Mouse (Mus musculus) kidney, embryonic 15.5 days (tissue): Measurements from ENCODE around the gene Bhmt. TPM values are rescaled to one million over a fixed set of nuclear protein-coding genes. Genes with fewer than 3 reads are reported as not detected.

ENCODE experiments used
- ATAC-seq: fragments of 200-750 bp; cut with Nextera tagmentation; replicated peaks from 2 replicates; pipeline ENCODE4 v1.8.0; 2017; ENCODE audit warnings: moderate TSS enrichment; ENCODE audit not compliant: low FRiP score
- H3K27ac ChIP-seq: fragments of 300-500 bp; sonication (generic); 2 replicates; pipeline ENCODE4 v1.5.1; 2015; ENCODE audit warnings: mild to moderate bottlenecking, inconsistent platforms
- H3K27me3 ChIP-seq: fragments of 300-500 bp; sonication (generic); 2 replicates; pipeline ENCODE4 v1.6.1; 2015; ENCODE audit warnings: inconsistent platforms
- H3K36me3 ChIP-seq: fragments of 300-500 bp; sonication (generic); 2 replicates; pipeline ENCODE4 v1.6.1; 2015; ENCODE audit warnings: inconsistent platforms
- H3K4me1 ChIP-seq: fragments of 300-500 bp; sonication (generic); 2 replicates; pipeline ENCODE4 v1.6.1; 2015; ENCODE audit warnings: inconsistent platforms
- H3K4me2 ChIP-seq: fragments of 300-500 bp; sonication (generic); 2 replicates; pipeline ENCODE4 v1.6.1; 2015; ENCODE audit warnings: moderate library complexity, mild to moderate bottlenecking, inconsistent platforms
- H3K4me3 ChIP-seq: fragments of 300-500 bp; sonication (generic); replicated peaks from 2 replicates; pipeline ENCODE4 v1.5.1; 2015; ENCODE audit warnings: mild to moderate bottlenecking, inconsistent platforms
- H3K9ac ChIP-seq: fragments of 300-500 bp; sonication (generic); 2 replicates; pipeline ENCODE4 v1.6.1; 2015; ENCODE audit warnings: mild to moderate bottlenecking, inconsistent platforms
- H3K9me3 ChIP-seq: fragments of 300-500 bp; sonication (generic); replicated peaks from 2 replicates; pipeline ENCODE4 v1.6.1; 2016; ENCODE audit warnings: inconsistent platforms
- WGBS: fragments of 180-500 bp; shearing (Covaris S2); methylation state at CpG from one replicate; pipeline ENCODE4 v1.1.7; 2015; ENCODE audit warnings: mixed read lengths; 5-methylcytosine and 5-hydroxymethylcytosine counted together
- polyA plus RNA-seq: library from polyadenylated mRNA; unstranded; fragments of >200 nt; fragmentation: Nextera tagmentation; extraction: Ambion mirVana; gene quantifications from 2 replicates; pipeline ENCODE4 v1.2.1, GENCODE M21; 2015

The Bhmt gene
- polyA plus RNA-seq, 1 experiment from 2014 or later, result 0.86 TPM

DNA sequence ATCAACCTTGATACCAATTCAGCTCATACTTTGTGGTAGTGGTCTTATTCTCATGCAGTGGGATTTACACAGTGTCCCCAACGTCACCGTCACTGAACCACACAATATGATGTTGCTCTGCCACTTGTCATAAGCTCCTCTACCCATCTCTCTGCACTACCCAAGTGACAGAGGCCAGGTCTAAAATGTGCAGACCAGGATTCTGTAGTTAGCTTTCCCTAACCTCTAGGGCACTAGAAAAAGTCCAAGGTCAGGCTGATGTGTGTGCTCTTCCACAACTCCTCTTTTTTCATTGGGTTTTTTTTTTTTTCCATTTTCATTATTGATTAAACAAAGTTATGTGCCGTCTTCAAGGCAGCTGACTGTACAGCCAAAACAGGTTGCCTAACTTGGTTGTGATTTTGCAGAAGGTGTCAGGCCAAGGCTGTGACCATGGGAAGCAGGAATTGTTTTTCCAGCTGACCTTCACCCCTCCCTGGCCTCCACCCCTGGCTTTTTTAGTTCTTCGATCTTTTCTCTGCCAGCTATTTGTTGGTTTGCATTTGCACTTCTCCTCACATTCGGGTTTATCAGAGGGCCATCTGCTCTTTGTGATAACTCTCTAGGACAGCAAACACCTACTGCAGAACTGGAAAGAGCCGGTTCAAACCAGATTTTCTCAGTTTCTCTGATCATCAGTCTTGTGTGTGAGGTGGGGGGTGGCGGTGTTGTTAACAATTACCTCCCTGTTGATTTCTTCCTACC, 10.8 kb upstream of the Bhmt start:
- no peak for ATAC-seq
- no peaks in the 10 kb centered on the region for H3K4me1 ChIP-seq
- no peak overlapping the region for H3K4me3 ChIP-seq
- no peaks in the 10 kb centered on the region for H3K27me3 ChIP-seq
- no peak overlapping the region for H3K4me2 ChIP-seq
- H3K27ac ChIP-seq, result no peak overlapping the region
- 78% methylated on average over 7 of the region's 7 CpGs for WGBS
- H3K9ac ChIP-seq, result no peak overlapping the region
- no peaks in the 10 kb centered on the region for H3K9me3 ChIP-seq
- no peaks in the 10 kb centered on the region for H3K36me3 ChIP-seq

DNA sequence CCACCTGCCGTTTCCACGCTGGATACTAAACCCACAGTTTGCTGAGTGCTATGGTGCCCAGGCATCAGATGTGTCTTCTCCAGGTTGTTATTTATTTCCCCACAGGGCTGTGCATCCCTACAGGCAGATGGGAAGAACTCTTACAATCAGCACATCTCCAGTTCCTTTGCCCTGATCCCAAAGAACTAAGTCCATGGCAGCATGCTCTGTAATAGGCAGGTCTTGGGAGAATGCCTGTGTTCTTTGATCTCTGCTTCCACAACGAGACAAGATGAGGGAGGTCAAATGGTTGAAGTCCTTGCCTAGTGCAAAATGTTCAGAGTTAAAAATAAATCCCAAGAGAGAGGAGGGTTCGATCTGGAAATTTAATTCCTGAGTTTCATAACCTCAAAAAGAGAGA, 1.9 kb upstream of the Bhmt start:
- H3K4me1 ChIP-seq, result no peaks in the 10 kb centered on the region
- no peak for ATAC-seq
- no peak overlapping the region for H3K4me3 ChIP-seq
- no peaks in the 10 kb centered on the region for H3K36me3 ChIP-seq
- WGBS, result 59% methylated on average over 4 of the region's 4 CpGs
- no peak overlapping the region for H3K4me2 ChIP-seq
- H3K9me3 ChIP-seq, result no peaks in the 10 kb centered on the region
- H3K9ac ChIP-seq, result no peak overlapping the region
- H3K27me3 ChIP-seq, result no peaks in the 10 kb centered on the region
- H3K27ac ChIP-seq, result no peak overlapping the region

DNA sequence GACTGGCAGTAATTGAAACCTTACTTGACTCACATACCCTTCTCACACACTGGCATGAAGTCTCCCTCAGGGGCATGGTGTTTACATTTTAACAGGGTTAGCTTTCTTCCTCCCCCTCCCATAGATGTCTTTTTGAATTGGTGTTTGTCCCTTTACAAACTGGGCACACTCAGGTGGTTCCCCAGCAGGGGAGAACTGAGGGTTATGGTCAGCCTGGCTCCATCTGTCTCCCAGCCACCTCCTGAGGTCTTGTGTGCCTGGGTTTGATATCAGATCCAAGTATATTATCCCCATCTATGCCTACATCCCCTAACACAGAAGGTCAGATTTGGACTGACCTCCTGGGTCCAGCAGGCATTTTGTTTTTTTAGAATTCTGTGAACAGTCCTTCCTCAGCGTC, 1.2 kb downstream of the Bhmt start:
- H3K27ac ChIP-seq, result no peak overlapping the region
- no peaks in the 10 kb centered on the region for H3K4me1 ChIP-seq
- H3K4me3 ChIP-seq, result no peak overlapping the region
- no peaks in the 10 kb centered on the region for H3K36me3 ChIP-seq
- no peak for ATAC-seq
- no peaks in the 10 kb centered on the region for H3K27me3 ChIP-seq
- 79% methylated on average over 1 of the region's 1 CpGs for WGBS
- no peaks in the 10 kb centered on the region for H3K9me3 ChIP-seq
- no peak overlapping the region for H3K9ac ChIP-seq
- no peak overlapping the region for H3K4me2 ChIP-seq

DNA sequence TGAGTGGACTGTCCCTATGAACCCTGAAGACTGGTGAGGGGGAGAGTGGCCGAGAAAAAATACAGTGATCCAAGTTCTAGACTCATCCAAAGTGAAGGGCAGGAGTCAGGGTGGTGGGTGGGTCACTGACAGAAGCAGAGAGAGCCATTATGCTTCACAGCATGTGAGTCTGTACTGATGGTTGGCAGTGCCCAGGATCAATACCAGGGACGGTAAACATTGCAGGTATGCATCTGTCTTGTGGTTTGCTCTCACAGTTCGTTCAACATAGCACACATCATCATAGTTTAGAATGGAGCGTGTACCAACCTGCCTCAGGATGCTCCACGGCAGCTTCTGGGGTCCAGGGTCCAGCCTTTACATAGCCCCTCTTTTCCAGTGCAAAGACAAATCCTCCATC, 4.8 kb downstream of the Bhmt start:
- WGBS, result 87% methylated on average over 5 of the region's 5 CpGs
- Histone ChIP-seq H3K9ac (no peak overlapping the region), H3K27ac (no peak overlapping the region), H3K9me3 (no peaks in the 10 kb centered on the region), H3K36me3 (no peaks in the 10 kb centered on the region), H3K4me3 (no peak overlapping the region), H3K4me2 (no peak overlapping the region), H3K4me1 (0 out of 2 replicates have a peak, but pooled peaks cover 4% of the 10 kb centered on the region), H3K27me3 (no peaks in the 10 kb centered on the region)
- no peak for ATAC-seq

DNA sequence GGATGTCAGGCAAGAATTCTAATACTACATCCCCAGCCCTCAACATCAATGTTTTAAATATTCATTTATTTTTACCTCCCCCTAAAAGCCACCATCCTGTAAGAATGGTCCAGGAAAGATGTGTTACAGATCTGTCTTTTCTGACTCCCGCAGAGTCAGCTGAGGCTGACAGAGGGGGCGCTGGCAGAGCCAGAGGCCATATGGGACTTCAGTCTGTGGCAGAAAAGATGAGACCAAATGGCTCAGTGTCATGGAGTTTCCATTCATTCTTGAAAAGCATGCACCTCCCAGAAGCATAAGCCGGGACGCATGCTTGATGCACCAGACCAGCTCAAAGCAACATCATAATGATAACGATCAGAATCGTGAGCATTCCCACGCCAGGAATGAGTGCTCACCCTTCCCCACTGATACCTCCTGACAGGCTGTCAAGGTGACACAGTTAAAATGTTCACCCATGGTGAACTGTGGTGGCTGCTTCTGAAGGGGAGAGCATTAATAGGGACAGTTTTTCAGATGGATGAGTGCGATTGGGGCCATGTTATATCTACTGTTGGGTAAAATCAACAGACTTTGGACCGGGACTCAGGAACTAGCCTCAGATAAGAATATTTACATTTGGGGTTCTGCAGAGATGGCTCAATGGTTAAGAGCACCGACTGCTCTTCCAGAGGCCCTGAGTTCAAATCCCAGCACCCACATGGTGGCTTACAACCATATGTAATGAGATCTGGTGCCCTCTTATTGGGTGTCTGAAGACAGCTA, 6.6 kb downstream of the Bhmt start:
- 74% methylated on average over 10 of the region's 10 CpGs for WGBS
- Histone ChIP-seq H3K9ac (no peak overlapping the region), H3K27me3 (no peaks in the 10 kb centered on the region), H3K4me1 (0 out of 2 replicates have a peak, but pooled peaks cover 4% of the 10 kb centered on the region), H3K9me3 (no peaks in the 10 kb centered on the region), H3K36me3 (no peaks in the 10 kb centered on the region), H3K27ac (no peak overlapping the region), H3K4me3 (no peak overlapping the region), H3K4me2 (no peak overlapping the region)
- no peak for ATAC-seq

DNA sequence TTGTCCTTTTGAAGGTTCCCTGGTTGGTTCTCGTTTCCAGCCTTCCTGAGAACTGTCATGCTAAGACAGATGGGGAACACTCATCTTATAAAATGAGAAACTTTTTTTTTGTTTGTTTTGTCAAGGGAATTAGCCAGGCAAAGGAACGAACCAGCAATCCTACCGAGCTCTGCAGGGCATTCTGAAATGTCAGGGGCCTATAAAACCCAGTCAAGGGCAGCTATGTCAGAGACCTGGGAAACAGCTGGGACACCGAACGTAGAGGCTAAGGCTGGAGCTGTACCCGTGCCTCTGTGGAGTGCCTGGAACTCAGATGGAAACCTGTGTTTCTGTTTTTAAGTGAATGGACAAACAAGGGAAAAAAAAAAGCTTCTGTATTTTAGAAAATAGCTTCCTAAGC, 8.9 kb downstream of the Bhmt start:
- H3K27ac ChIP-seq, result peak overlapping the region; percentile 30; the same call in 1 of the 2 replicates
- ATAC-seq, result no peak
- H3K4me1 ChIP-seq, result 0 out of 2 replicates have a peak, but pooled peaks cover 4% of the 10 kb centered on the region
- H3K27me3 ChIP-seq, result no peaks in the 10 kb centered on the region
- no peaks in the 10 kb centered on the region for H3K36me3 ChIP-seq
- WGBS, result 7% methylated on average over 6 of the region's 6 CpGs
- H3K9me3 ChIP-seq, result no peaks in the 10 kb centered on the region
- no peak overlapping the region for H3K9ac ChIP-seq
- H3K4me3 ChIP-seq, result no peak overlapping the region
- H3K4me2 ChIP-seq, result no peak overlapping the region

DNA sequence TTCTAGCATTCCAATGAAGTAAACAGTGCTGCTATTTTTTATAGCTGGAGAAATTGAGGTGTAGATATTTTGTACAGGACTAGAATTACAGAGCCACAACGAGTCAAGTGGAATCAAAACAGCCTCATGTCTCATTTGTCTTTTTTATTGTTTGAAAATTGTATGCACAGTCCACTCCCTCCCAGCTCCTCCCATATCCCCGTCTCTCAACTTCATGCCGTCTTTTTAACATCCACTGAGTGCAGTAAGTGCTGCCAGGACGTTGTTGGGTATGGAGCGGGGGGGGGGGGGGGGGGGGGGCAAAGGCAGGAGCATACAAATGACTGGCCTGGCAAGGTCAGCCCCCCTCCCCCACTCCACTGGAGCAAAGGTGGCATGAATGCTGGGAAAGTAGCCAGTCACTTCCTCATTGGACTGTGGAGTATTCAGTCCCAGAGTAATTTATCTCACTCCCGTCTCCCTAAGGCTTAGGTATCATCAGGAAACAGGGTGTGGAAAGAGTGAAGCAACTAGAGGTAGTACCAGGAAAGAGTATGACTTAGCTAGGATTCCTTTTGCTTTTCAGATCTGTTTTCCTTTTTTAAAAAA, 23.3 kb downstream of the Bhmt start:
- WGBS, result 10% methylated on average over 5 of the region's 6 CpGs
- H3K9me3 ChIP-seq, result no peaks in the 10 kb centered on the region
- no peak overlapping the region for H3K4me3 ChIP-seq
- H3K27me3 ChIP-seq, result no peaks in the 10 kb centered on the region
- 0 out of 2 replicates have a peak, but pooled peaks cover 3% of the 10 kb centered on the region for H3K4me1 ChIP-seq
- peak overlapping the region; percentile 17; the same call in 1 of the 2 replicates for H3K4me2 ChIP-seq
- no peak overlapping the region for H3K27ac ChIP-seq
- H3K9ac ChIP-seq, result no peak overlapping the region
- no peaks in the 10 kb centered on the region for H3K36me3 ChIP-seq
- 0 out of 2 replicates have a peak, but pooled peaks have one; percentile 47 for ATAC-seq

DNA sequence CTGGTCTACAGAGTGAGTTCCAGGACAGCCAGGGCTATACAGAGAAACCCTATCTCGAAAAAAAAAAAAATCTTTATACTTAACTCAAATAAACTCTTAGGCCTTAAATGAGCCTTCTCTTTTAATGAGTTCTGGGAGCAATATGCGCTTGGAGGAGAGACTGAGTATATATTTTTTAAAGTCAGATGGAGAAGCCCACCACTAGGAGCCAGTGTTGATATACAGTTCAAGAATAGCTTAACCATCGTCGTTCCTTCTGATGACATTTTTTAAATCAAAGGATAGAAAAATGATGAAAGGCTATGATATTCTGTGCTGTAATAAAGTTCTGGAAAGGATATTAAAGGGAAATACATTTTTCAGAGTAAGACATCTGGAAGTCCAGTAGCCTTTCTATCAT, 24.0 kb downstream of the Bhmt start:
- Histone ChIP-seq H3K4me1 (0 out of 2 replicates have a peak, but pooled peaks cover 3% of the 10 kb centered on the region), H3K4me2 (no peak overlapping the region), H3K9ac (no peak overlapping the region), H3K4me3 (no peak overlapping the region), H3K27ac (no peak overlapping the region), H3K36me3 (no peaks in the 10 kb centered on the region), H3K9me3 (no peaks in the 10 kb centered on the region), H3K27me3 (no peaks in the 10 kb centered on the region)
- no peak for ATAC-seq
- 63% methylated on average over 4 of the region's 4 CpGs for WGBS

DNA sequence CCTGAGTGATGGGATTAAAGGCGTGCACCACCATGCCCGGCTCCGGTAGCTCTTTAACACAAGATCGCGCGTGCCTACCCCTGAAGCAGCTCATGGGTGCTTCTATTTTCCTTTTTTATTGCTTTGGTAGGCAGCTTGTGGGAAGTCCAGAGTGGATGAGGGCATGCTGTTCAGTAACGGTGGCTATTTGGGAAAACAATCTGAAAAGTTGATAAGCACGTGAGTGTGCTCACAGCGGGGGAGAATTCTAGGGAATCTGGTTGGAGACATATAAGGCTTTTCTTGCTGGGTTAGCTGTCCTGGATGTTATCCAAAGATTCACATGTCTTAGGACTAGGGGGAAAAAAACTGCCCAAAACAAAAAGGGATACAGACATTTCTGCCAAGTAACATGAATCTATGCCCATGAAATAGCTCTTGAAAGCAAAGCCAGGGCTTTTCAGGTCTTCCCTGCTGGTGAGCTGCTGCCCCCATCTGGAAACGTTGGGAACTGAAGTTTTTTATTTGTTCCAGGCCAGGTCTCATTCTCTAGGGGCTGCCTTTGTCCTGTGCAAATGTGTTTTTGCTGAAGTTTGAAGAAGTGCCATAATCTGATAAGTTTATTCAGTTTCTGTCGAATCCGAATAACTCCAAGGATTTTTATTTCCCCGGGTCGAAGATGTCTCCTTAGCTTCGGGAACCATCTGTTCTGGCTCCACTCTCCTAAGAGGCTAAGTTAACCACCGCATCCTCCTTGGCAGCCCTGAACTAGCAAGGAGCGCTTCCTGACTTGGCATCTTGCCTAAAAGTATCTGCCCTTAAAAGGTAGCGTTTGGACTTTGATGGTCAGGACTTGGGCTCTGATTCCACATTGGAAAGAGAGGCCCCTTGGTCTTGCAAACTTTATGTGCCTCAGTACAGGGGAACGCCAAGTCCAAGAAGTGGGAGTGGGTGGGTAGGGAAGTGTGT, 24.8 kb downstream of the Bhmt start:
- Histone ChIP-seq H3K36me3 (no peaks in the 10 kb centered on the region), H3K4me1 (0 out of 2 replicates have a peak, but pooled peaks cover 3% of the 10 kb centered on the region), H3K27me3 (no peaks in the 10 kb centered on the region), H3K9me3 (no peaks in the 10 kb centered on the region), H3K4me2 (no peak overlapping the region), H3K27ac (no peak overlapping the region), H3K9ac (no peak overlapping the region), H3K4me3 (no peak overlapping the region)
- peak; percentile 61; the same call in 1 of the 2 replicates for ATAC-seq
- 52% methylated on average over 19 of the region's 19 CpGs for WGBS

DNA sequence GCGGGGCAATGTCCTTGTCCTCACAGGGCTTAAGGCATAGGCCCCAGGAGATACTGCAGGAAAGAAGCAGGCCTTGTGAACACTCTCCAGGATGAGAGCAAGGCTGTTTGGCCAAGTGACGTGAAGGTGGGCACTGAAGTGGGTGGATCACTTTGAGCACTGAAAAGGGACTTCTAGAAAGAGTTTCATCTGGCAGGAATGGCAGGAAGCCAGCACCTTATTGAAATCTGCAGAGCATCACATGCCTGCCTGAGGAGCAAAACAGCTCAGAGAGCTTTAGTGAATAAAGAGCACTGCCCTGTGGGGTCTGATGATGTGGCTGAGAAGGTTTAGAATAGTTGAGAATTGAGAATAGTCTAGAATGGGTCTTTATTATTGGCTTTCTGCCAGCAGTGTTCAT, 29.3 kb downstream of the Bhmt start:
- no peak for ATAC-seq
- H3K4me2 ChIP-seq, result no peak overlapping the region
- no peak overlapping the region for H3K27ac ChIP-seq
- H3K4me3 ChIP-seq, result no peak overlapping the region
- H3K9ac ChIP-seq, result no peak overlapping the region
- no peaks in the 10 kb centered on the region for H3K36me3 ChIP-seq
- H3K9me3 ChIP-seq, result no peaks in the 10 kb centered on the region
- H3K27me3 ChIP-seq, result no peaks in the 10 kb centered on the region
- 83% methylated on average over 2 of the region's 2 CpGs for WGBS
- H3K4me1 ChIP-seq, result peaks cover 21% of the 10 kb centered on the region

DNA sequence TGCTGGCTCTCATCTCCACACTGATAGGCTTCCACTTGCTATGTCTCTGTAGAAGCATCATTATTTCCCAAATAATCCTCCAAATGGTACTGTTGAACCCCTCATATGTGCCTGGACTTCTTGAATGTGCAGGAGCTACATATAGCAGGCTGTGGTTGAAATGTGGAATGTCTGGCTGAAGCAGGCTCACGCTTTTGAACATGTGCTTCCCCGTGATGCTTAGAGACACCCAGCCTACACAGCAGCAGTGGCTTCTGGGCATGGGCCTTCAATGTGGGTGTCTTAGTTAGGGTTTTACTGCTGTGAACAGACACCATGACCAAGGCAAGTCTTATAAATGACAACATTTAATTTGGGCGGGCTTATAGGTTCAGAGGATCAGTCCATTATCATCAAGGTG, 30.1 kb downstream of the Bhmt start:
- 92% methylated on average over 3 of the region's 3 CpGs for WGBS
- Histone ChIP-seq H3K4me1 (peaks cover 21% of the 10 kb centered on the region), H3K9me3 (no peaks in the 10 kb centered on the region), H3K4me3 (no peak overlapping the region), H3K9ac (no peak overlapping the region), H3K4me2 (no peak overlapping the region), H3K27ac (no peak overlapping the region), H3K36me3 (no peaks in the 10 kb centered on the region), H3K27me3 (no peaks in the 10 kb centered on the region)
- ATAC-seq, result no peak
